Mouse (Mus musculus): Measurements from ENCODE around the gene Prdx1. TPM values are rescaled to one million over a fixed set of nuclear protein-coding genes. Genes with fewer than 3 reads are reported as not detected.

Gene Prdx1
- polyA plus RNA-seq, 1 experiment from 2014 or later, result 1,278 TPM

DNA sequence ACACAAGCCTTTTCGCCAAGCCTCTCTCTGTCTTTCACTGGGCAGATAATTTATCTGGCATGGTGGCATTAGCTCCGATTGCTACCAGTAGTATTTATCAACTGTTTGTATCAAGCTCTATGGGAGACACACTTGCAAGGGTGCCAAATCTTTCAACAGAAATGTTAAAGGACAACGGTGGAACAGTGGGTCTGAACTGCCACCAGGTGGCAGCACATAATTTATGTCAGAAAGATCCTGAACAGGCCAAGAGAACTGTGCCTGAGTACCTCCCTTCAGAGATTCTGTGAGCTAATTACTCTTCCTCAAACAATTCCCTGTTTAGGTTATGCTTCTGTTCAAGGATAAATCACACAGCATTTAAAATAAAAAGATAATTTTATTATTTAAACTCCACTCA is 34.1 kb downstream of the Prdx1 start:
- H3K36me3 ChIP-seq, result peaks cover 20% of the 10 kb centered on the region
- no peaks in the 10 kb centered on the region for H3K9me3 ChIP-seq (replicated peaks)
- no peak overlapping the region for H3K4me3 ChIP-seq
- WGBS, result 24% methylated on average over 3 of the region's 3 CpGs
- no peaks in the 10 kb centered on the region for H3K27me3 ChIP-seq (ENCODE audit: low read depth, poor library complexity, severe bottlenecking)
- no peak overlapping the region for H3K27ac ChIP-seq
- peak; percentile 71 for DNase-seq (ENCODE audit: low spot score)
- peaks cover 23% of the 10 kb centered on the region for H3K4me1 ChIP-seq

DNA sequence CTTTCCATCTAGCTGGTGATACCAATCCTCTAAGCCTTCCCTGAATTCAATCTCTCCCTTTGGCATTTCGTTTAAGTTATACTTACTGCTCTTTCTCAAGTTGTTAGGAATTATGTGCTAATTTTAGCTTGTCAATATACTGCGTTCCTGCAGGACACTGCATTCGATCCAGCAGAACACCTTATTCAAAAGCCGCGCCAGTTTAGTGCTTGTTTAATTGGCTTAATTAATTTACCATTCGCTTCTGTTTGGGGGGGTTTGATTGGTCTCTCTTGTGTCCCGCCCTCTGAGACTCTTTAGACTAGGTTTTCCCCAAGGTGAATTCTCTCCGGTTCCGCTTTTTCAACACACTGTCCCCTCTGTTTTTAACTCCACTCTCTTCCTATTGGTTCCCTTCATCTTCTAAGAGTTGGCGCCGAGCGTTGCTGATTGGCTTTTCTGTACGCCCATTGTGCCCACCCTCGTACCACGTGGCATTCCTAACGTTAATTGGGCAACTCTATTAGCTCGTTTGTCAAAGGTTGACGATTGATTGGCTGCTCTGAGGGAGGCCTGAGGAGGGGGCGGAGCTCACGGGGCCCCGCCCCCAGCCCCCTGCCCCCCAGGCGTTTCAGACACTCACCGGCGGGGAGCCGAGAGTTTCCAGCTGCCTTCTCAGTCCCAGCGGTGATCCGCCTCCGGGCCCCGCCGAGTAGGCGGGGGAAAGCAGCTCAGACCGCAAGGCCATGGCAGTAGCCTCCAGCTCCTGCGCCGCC is 35.2 kb downstream of the Prdx1 start, which contains the start of gene Tesk2:
TSS of gene Tesk2 (plus strand) at position 606 of the 755 bp plus-strand sequence.
- peaks cover 23% of the 10 kb centered on the region for H3K4me1 ChIP-seq
- H3K36me3 ChIP-seq, result peaks cover 10% of the 10 kb centered on the region
- H3K27ac ChIP-seq, result peak within 1 kb of the TSS; percentile 91
- H3K27me3 ChIP-seq (ENCODE audit: low read depth, poor library complexity, severe bottlenecking), result no peaks in the 10 kb centered on the region
- DNase-seq (ENCODE audit: low spot score), result peak; percentile 92
- under 1% methylated on average over 34 of the region's 34 CpGs for whole genome bisulfite sequencing
- H3K9me3 ChIP-seq (replicated peaks), result no peaks in the 10 kb centered on the region
- H3K4me3 ChIP-seq, result peak within 1 kb of the TSS; percentile 87

DNA sequence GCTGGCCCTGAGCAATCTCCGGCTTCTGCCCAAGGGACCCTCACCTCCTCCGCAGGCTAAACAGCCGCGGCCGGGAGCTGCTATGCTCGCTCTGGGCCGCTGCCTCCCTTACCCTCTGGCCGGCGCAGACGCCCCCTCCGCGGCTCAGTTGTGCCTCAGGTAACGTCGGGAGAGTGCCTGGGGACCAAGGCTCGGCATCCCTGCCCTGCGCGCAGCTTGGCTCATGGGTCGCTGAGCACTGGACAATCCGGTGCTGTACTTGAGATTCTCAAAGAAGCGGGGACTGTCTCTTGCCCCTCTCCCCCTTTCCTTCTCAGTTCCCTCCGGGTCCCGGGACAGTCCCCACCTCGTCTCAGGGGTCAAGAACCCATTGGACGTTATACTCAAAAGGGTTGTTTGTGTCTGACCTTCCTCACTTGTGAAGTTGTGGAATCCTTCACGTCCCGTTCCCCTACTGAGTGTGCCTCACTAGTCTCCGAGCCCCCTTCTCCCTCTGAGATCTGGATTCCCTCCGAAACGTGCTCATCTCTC is 35.8 kb downstream of the Prdx1 start:
- H3K4me1 ChIP-seq, result peaks cover 23% of the 10 kb centered on the region
- H3K36me3 ChIP-seq, result peaks cover 4% of the 10 kb centered on the region
- H3K9me3 ChIP-seq (replicated peaks), result no peaks in the 10 kb centered on the region
- WGBS, result under 1% methylated on average over 29 of the region's 29 CpGs
- H3K4me3 ChIP-seq, result peak overlapping the region; percentile 87
- H3K27ac ChIP-seq, result peak overlapping the region; percentile 91
- no peaks in the 10 kb centered on the region for H3K27me3 ChIP-seq (ENCODE audit: low read depth, poor library complexity, severe bottlenecking)
- DNase-seq (ENCODE audit: low spot score), result no peak

DNA sequence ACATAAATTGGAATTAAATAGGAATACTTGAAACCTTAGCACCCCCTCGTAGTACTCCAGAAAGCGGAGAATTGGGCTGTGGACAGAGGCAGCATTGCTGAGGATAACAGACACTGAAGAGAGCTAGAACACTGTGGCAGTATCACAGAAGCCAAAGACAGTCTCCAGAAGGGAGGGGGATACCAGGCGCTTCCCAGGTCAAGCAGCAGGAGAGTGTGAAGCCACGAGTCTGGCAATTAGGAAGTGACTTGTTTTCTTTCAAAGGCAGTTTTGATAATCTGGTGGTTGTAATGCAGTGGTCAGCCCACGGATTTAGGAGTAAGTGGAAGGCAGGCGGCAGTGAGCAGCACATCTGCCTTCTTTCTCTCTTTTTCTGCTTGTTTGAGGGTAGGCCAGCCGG is 36.9 kb downstream of the Prdx1 start:
- Histone ChIP-seq H3K27me3 (ENCODE audit: low read depth, poor library complexity, severe bottlenecking) (no peaks in the 10 kb centered on the region), H3K9me3 (replicated peaks) (no peaks in the 10 kb centered on the region), H3K36me3 (no peaks in the 10 kb centered on the region), H3K4me1 (peaks cover 23% of the 10 kb centered on the region), H3K27ac (no peak overlapping the region), H3K4me3 (no peak overlapping the region)
- WGBS, result 27% methylated on average over 7 of the region's 7 CpGs
- DNase-seq (ENCODE audit: low spot score), result no peak

DNA sequence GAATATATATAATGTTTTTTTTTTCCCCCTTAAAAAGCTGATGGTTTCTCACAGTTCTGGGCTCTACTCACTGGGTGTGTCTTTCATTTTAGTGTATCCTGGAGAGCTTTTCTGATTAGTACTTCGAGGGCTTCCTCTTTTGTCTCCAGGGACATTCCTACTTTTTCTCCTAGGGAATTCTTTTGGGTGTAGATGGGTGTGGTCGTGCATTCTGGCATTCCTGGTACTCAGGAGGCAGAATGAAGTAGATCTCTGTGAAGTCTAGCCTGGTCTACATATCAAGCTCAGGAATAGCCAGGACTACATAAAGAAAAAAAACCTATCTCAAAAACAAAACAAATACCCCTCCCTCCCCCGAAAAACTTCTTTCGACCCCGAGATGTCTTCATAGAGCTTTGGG is 40.1 kb downstream of the Prdx1 start:
- H3K4me3 ChIP-seq, result no peak overlapping the region
- peaks cover 15% of the 10 kb centered on the region for H3K4me1 ChIP-seq
- 90% methylated on average over 5 of the region's 5 CpGs for WGBS
- no peaks in the 10 kb centered on the region for H3K27me3 ChIP-seq (ENCODE audit: low read depth, poor library complexity, severe bottlenecking)
- H3K36me3 ChIP-seq, result no peaks in the 10 kb centered on the region
- no peak overlapping the region for H3K27ac ChIP-seq
- no peaks in the 10 kb centered on the region for H3K9me3 ChIP-seq (replicated peaks)
- no peak for DNase-seq (ENCODE audit: low spot score)

DNA sequence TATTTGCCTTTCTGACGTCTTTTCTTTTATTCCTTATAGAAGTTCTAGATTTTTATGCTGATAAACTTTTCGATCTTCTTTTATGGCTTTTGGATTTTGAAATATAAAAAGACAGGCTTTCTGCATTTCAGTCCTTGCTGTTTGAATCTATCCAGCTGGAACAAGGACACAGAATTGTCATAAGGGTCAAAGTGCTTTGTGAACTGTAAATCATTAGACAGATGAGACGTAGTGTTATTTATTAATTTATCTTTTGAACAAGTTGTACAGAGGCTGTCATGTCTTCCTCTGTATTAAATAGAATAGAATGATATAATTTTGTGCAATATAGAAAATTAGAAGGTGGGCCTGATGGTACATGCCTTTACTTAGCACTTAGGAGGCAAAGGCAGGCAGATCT is 42.1 kb downstream of the Prdx1 start:
- Histone ChIP-seq H3K4me1 (peaks cover 1% of the 10 kb centered on the region), H3K4me3 (no peak overlapping the region), H3K27ac (no peak overlapping the region), H3K27me3 (ENCODE audit: low read depth, poor library complexity, severe bottlenecking) (no peaks in the 10 kb centered on the region), H3K36me3 (no peaks in the 10 kb centered on the region), H3K9me3 (replicated peaks) (no peaks in the 10 kb centered on the region)
- no peak for DNase-seq (ENCODE audit: low spot score)
- 86% methylated on average over 3 of the region's 3 CpGs for WGBS

DNA sequence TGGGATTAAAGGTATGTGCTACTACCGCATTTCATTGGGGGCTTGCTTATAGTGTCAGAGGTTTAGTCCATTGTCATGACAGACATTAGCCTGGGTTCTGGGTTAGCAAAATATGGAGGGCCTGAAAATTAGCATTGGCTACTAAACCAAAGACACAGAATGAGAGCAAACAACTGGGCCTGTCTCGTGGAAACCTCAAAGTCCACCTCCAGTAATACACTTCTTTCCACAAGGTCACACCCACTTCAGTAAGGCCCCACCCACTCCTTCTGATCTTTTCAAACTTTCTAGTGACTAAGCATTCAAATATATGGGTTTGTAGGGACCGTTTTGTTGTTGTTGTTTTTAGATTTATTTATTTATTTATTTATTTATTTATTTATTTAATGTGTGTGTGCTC is 44.2 kb downstream of the Prdx1 start:
- no peaks in the 10 kb centered on the region for H3K27me3 ChIP-seq (ENCODE audit: low read depth, poor library complexity, severe bottlenecking)
- no peak for DNase-seq (ENCODE audit: low spot score)
- H3K36me3 ChIP-seq, result no peaks in the 10 kb centered on the region
- H3K9me3 ChIP-seq (replicated peaks), result no peaks in the 10 kb centered on the region
- no peak overlapping the region for H3K4me3 ChIP-seq
- 88% methylated on average over 3 of the region's 3 CpGs for WGBS
- no peak overlapping the region for H3K27ac ChIP-seq
- no peaks in the 10 kb centered on the region for H3K4me1 ChIP-seq

DNA sequence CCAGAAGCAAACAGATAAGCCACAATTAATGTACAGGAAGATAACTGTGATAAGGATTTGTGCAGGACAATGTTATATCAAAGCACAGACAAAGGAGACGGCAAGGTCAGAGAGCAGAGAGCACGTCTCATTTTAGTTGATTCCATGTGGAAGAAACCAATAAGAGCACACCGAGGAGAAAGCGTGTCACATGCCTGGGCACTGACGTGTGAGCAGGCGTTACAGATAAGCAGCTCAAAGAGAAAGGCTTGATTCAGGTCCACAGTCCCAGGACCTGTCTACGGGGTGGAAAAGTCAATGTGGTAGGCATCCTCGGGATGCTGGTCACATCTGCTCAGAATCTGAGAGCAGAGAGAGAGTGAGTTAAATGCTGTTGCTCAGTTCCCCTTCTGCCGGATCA is 45.7 kb downstream of the Prdx1 start:
- Histone ChIP-seq H3K27me3 (ENCODE audit: low read depth, poor library complexity, severe bottlenecking) (no peaks in the 10 kb centered on the region), H3K4me1 (no peaks in the 10 kb centered on the region), H3K36me3 (no peaks in the 10 kb centered on the region), H3K4me3 (no peak overlapping the region), H3K27ac (no peak overlapping the region), H3K9me3 (replicated peaks) (no peaks in the 10 kb centered on the region)
- DNase-seq (ENCODE audit: low spot score), result no peak
- WGBS, result 89% methylated on average over 9 of the region's 9 CpGs

DNA sequence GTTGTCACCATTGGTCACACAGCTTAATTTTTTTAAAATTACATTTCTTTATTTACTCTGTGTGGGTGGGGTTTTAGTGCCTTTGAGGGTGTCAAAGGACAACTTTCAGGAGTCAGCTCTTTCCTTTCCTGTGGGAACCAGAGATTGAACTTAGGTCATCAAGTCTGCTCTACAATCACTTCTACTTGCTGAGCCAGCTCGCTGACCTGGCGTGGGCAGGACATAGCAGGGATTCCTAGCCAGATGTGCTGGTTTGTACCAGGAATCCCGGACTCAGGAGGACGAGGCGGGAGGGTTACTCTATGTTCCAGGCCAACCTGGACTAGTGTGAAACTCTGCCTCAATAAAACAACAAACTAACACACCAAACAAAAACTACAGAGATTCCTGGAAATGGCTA is 47.0 kb downstream of the Prdx1 start:
- H3K4me3 ChIP-seq, result no peak overlapping the region
- WGBS, result 83% methylated on average over 5 of the region's 5 CpGs
- no peaks in the 10 kb centered on the region for H3K36me3 ChIP-seq
- H3K27ac ChIP-seq, result no peak overlapping the region
- H3K4me1 ChIP-seq, result no peaks in the 10 kb centered on the region
- H3K9me3 ChIP-seq (replicated peaks), result no peaks in the 10 kb centered on the region
- H3K27me3 ChIP-seq (ENCODE audit: low read depth, poor library complexity, severe bottlenecking), result no peaks in the 10 kb centered on the region
- no peak for DNase-seq (ENCODE audit: low spot score)

DNA sequence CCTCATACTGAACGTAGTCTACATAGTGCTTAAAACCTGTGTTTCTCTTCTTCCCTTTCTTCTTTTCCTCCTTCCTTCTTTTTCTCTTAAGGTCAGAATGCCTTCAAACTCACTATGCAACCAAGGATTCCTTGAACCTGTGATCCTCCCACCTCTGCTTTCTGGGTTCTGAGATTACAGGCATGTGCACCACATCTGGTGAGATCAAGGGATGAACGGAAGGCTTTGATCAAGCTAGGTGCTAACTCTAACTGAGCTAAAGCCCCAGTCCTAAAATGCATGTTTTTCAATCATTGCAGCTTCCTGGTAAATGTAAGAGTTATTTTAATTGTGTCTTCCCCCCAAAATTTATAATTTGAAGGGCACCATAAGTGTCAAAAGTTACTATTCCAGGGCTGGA is 49.7 kb downstream of the Prdx1 start:
- Histone ChIP-seq H3K27me3 (ENCODE audit: low read depth, poor library complexity, severe bottlenecking) (no peaks in the 10 kb centered on the region), H3K4me3 (no peak overlapping the region), H3K36me3 (no peaks in the 10 kb centered on the region), H3K9me3 (replicated peaks) (no peaks in the 10 kb centered on the region), H3K4me1 (no peaks in the 10 kb centered on the region), H3K27ac (no peak overlapping the region)
- DNase-seq (ENCODE audit: low spot score), result no peak
- WGBS, result 81% methylated on average over 2 of the region's 2 CpGs

DNA sequence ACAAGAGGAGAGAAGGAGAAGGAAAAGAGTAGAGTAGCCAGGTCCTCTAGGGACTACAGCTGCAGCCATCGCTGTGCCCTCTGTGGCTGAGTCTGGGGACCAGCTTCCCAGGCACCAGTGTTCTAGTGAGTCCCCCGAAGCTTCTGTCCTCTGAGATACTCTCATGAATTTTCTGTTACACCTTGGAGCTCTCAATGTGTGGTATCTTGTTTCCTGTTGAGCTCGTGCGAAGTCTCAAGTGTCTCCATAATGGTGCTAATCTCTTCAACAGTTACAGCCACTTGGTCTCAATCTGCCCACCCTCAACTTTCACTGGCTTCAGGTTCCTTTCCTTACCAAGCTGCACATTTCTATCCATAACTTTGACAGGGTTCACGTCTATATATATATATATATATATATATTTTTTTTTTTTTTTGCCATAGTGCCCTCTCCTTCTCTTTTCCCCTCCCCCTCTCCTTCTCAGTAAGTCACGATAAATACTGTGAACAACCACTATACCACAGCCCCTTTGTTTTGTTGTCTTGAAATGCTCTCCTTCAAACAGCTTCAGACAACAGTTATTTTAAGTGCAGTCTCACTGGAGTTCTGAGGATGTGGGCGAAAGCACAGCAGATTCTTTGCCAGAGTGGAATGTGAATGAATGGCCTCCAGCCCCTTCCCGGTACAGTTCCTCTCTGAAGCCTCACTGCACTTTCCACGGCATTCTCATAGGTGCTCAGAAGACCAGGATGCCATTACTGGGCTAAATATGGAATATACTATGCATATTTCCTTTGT is 53.8 kb downstream of the Prdx1 start:
- Histone ChIP-seq H3K27ac (no peak overlapping the region), H3K4me1 (no peaks in the 10 kb centered on the region), H3K9me3 (replicated peaks) (no peaks in the 10 kb centered on the region), H3K36me3 (peaks cover 4% of the 10 kb centered on the region; the same call in 1 of the 2 replicates), H3K27me3 (ENCODE audit: low read depth, poor library complexity, severe bottlenecking) (no peaks in the 10 kb centered on the region), H3K4me3 (no peak overlapping the region)
- WGBS, result 84% methylated on average over 9 of the region's 9 CpGs
- no peak for DNase-seq (ENCODE audit: low spot score)

DNA sequence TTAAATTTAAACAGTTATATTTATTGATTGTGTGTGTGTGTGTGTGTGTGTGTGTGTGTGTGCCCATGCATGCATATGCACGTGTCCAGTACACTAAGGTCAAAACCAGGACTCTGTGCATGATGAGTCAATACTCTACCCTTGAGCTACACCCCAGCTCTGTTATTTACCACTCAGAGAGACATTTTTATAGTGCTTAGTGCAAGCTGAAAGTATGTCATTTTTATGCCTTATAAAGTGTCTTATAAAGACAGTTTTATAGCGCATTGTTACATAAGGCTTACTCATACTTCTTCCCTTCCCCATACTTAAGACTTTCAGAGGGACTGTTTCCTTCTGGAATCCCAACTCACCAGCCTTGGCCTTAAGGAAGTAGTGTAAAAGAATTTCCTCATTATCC is 64.4 kb downstream of the Prdx1 start:
- no peak for DNase-seq (ENCODE audit: low spot score)
- H3K4me3 ChIP-seq, result no peak overlapping the region
- no peaks in the 10 kb centered on the region for H3K9me3 ChIP-seq (replicated peaks)
- H3K27ac ChIP-seq, result no peak overlapping the region
- WGBS, result 80% methylated on average over 2 of the region's 2 CpGs
- H3K4me1 ChIP-seq, result no peaks in the 10 kb centered on the region
- no peaks in the 10 kb centered on the region for H3K36me3 ChIP-seq
- no peaks in the 10 kb centered on the region for H3K27me3 ChIP-seq (ENCODE audit: low read depth, poor library complexity, severe bottlenecking)

Data from limb, embryonic 10.5 days (tissue).